Mouse (Mus musculus): ENCODE results near the gene Gm21976. TPM values are rescaled to one million over a fixed set of nuclear protein-coding genes. Genes with fewer than 3 reads are reported as not detected.
A peak's percentile ranks its signal among the peaks of the same experiment; 100 is the strongest.

Gm21976 gene
- polyA plus RNA-seq, 1 experiment from 2014 or later = not detected

DNA sequence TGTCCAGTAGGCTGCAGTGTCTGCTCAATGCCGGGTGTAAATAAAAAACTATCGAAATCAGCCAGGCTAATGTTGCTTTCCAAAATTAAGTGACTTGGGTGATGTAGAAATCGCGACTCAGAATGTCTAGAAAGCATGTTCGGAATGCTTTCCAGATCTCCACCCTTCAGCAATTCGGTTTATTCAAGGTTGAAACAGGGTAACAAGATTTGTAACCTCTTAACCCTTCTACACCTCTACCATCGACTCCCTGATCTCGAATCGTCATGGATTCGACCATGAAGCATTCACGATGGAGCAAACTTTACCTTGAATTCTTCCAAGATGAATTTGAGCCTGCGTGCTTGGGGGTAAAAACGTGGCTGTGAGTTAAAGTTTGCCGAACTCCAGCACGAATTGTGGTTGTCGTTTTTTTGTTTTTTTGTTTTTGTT is 37.6 kb downstream of the Gm21976 start:
- H3K36me3 ChIP-seq (ENCODE audit: control insufficient read depth, insufficient read depth, low read length) = peaks cover 19% of the 10 kb centered on the region
- H3K4me2 ChIP-seq (ENCODE audit: low read length) = peak overlapping the region; percentile 77
- peak; percentile 32; the same call in 1 of the 2 replicates for ATAC-seq (ENCODE audit: low FRiP score, low TSS enrichment)
- H3K9ac ChIP-seq (replicated peaks; ENCODE audit: low read length) = peak overlapping the region; percentile 94
- H3K4me1 ChIP-seq (ENCODE audit: control insufficient read depth, insufficient read depth, low read length) = peaks cover 13% of the 10 kb centered on the region
- H3K27me3 ChIP-seq (ENCODE audit: control insufficient read depth, insufficient read depth, low read length) = no peaks in the 10 kb centered on the region
- DNase-seq = no peak
- 3% methylated on average over 16 of the region's 16 CpGs for WGBS
- peak overlapping the region; percentile 100 for H3K4me3 ChIP-seq (replicated peaks; ENCODE audit: low read depth, low read length)
- H3K9me3 ChIP-seq (ENCODE audit: control insufficient read depth, low read length) = no peaks in the 10 kb centered on the region
- peak overlapping the region; percentile 90 for H3K27ac ChIP-seq (replicated peaks; ENCODE audit: low read depth, low read length)

DNA sequence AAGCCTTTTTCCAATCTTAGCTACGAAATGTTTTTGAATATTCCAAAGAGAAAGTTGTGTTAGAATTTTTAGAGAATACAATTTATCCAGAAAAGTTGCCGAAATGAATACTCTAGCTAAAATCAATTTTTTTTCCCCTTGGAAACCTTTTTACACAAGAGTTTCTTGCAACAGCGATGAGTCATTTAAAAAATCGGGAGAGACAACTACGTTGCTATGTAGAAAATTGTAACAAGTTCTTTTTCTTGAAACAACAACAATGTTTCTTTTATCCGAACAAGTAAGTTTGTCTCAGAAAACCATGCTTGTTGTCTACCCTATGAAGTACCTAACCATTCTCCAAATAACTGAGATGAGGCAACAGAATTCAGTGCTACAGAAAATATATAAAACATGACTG is 38.2 kb downstream of the Gm21976 start:
- no peak for DNase-seq
- Histone ChIP-seq H3K4me1 (ENCODE audit: control insufficient read depth, insufficient read depth, low read length) (peaks cover 13% of the 10 kb centered on the region), H3K27me3 (ENCODE audit: control insufficient read depth, insufficient read depth, low read length) (no peaks in the 10 kb centered on the region), H3K4me2 (ENCODE audit: low read length) (peak overlapping the region; percentile 77), H3K9me3 (ENCODE audit: control insufficient read depth, low read length) (no peaks in the 10 kb centered on the region), H3K27ac (replicated peaks; ENCODE audit: low read depth, low read length) (no peak overlapping the region), H3K4me3 (replicated peaks; ENCODE audit: low read depth, low read length) (peak overlapping the region; percentile 100; the same call in 1 of the 2 replicates), H3K36me3 (ENCODE audit: control insufficient read depth, insufficient read depth, low read length) (peaks cover 12% of the 10 kb centered on the region), H3K9ac (replicated peaks; ENCODE audit: low read length) (no peak overlapping the region; the same call in 1 of the 2 replicates)
- no peak for ATAC-seq (ENCODE audit: low FRiP score, low TSS enrichment)
- WGBS = 91% methylated on average over 6 of the region's 6 CpGs

DNA sequence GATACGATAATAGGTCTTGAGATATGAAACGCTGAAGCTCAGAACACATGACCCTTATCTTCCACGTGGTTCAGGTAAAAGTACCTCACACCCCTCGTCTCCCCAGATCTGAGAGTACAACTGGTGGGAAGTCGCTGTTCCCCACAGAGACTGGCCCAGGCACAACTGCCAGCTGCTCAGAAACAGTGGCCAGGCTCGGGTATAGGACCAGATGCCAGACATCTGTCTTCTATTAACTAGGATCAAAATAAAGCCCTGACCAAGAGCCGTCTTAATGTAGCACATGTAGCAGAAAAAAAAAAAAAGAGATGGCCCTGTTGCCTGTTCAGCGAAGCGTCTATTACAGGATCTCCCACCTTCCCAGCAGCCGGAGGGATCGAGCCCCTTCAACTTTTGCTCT is 45.3 kb downstream of the Gm21976 start:
- Histone ChIP-seq H3K4me2 (ENCODE audit: low read length) (no peak overlapping the region), H3K9me3 (ENCODE audit: control insufficient read depth, low read length) (no peaks in the 10 kb centered on the region), H3K4me1 (ENCODE audit: control insufficient read depth, insufficient read depth, low read length) (no peaks in the 10 kb centered on the region), H3K27ac (replicated peaks; ENCODE audit: low read depth, low read length) (no peak overlapping the region), H3K36me3 (ENCODE audit: control insufficient read depth, insufficient read depth, low read length) (no peaks in the 10 kb centered on the region), H3K4me3 (replicated peaks; ENCODE audit: low read depth, low read length) (no peak overlapping the region), H3K27me3 (ENCODE audit: control insufficient read depth, insufficient read depth, low read length) (no peaks in the 10 kb centered on the region), H3K9ac (replicated peaks; ENCODE audit: low read length) (no peak overlapping the region)
- DNase-seq (no peak), ATAC-seq (ENCODE audit: low FRiP score, low TSS enrichment) (no peak)
- 90% methylated on average over 11 of the region's 11 CpGs for WGBS

DNA sequence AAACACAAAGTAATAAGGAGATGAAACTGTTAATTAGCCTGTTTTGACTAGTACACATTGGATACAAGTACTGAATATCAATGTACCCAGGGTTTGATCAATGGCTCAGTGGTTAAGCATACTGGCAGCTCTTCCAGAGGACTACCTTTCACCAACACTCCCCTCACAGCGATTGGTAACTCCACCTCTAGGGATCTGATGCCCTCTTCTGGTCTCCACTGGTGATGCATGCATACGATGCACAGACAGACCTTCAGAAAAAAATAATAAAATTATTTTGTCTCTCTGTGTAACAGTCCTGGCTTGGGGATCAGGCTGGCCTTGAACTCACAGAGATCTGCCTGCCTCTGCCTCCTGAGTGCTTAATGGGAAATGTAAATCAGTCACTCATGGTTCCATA is 52.4 kb downstream of the Gm21976 start:
- Histone ChIP-seq H3K4me1 (ENCODE audit: control insufficient read depth, insufficient read depth, low read length) (no peaks in the 10 kb centered on the region), H3K36me3 (ENCODE audit: control insufficient read depth, insufficient read depth, low read length) (no peaks in the 10 kb centered on the region)
- 53% methylated on average over 2 of the region's 2 CpGs for WGBS

DNA sequence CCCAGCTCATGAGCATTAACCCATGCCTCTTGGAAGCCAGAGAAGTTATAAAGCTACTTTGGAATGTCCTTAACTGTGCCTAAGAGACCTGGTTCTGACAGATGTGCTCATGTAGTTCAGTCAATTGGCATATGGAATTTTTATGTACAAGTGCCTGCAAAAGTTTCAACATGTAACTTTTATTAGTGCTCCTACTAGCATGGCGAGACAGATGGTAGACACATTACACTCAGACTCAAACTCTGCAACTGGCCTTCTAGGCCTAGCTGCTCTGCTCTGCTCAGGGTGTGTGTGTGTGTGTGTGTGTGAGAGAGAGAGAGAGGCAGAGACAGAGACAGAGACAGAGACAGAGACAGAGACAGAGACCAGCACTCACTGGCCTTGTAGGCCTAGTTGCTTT is 56.5 kb downstream of the Gm21976 start:
- WGBS = 98% methylated on average over 1 of the region's 1 CpGs

More for the DNA sequence above, 52.4 kb downstream of the Gm21976 start:
- H3K4me2 ChIP-seq (ENCODE audit: low read length) = no peak overlapping the region
- no peak overlapping the region for H3K9ac ChIP-seq (replicated peaks; ENCODE audit: low read length)
- no peak overlapping the region for H3K27ac ChIP-seq (replicated peaks; ENCODE audit: low read depth, low read length)
- DNase-seq (no peak), ATAC-seq (ENCODE audit: low FRiP score, low TSS enrichment) (no peak)
- H3K4me3 ChIP-seq (replicated peaks; ENCODE audit: low read depth, low read length) = no peak overlapping the region
- H3K27me3 ChIP-seq (ENCODE audit: control insufficient read depth, insufficient read depth, low read length) = no peaks in the 10 kb centered on the region
- H3K9me3 ChIP-seq (ENCODE audit: control insufficient read depth, low read length) = no peaks in the 10 kb centered on the region

DNA sequence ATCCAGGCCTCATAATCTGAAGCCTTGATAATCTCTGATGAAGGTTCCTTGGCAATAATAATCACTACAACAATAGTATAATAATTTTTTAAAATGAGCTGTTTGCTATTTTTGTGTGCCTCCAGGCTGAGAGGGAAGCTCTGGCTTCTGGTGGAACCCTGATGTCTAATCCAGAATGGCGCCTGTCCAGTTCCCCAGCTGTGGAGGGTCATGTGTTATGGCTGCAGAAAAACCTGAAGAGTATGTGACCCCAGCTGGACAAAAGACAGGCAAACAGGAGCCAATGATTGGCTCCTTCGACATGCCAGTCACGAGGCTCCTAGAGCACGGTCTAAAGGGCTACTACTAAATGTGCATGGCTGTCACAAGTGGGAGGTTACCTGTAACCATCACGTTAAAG is 60.8 kb downstream of the Gm21976 start:
- ATAC-seq (ENCODE audit: low FRiP score, low TSS enrichment) (no peak), DNase-seq (no peak)
- no peaks in the 10 kb centered on the region for H3K27me3 ChIP-seq (ENCODE audit: control insufficient read depth, insufficient read depth, low read length)
- H3K4me1 ChIP-seq (ENCODE audit: control insufficient read depth, insufficient read depth, low read length) = no peaks in the 10 kb centered on the region
- H3K4me2 ChIP-seq (ENCODE audit: low read length) = no peak overlapping the region
- no peaks in the 10 kb centered on the region for H3K36me3 ChIP-seq (ENCODE audit: control insufficient read depth, insufficient read depth, low read length)
- no peak overlapping the region for H3K9ac ChIP-seq (replicated peaks; ENCODE audit: low read length)
- no peak overlapping the region for H3K27ac ChIP-seq (replicated peaks; ENCODE audit: low read depth, low read length)
- 77% methylated on average over 5 of the region's 5 CpGs for WGBS
- no peaks in the 10 kb centered on the region for H3K9me3 ChIP-seq (ENCODE audit: control insufficient read depth, low read length)
- H3K4me3 ChIP-seq (replicated peaks; ENCODE audit: low read depth, low read length) = no peak overlapping the region

More for the DNA sequence above, 56.5 kb downstream of the Gm21976 start:
- H3K27me3 ChIP-seq (ENCODE audit: control insufficient read depth, insufficient read depth, low read length) = no peaks in the 10 kb centered on the region
- no peak overlapping the region for H3K4me2 ChIP-seq (ENCODE audit: low read length)
- H3K9me3 ChIP-seq (ENCODE audit: control insufficient read depth, low read length) = no peaks in the 10 kb centered on the region
- no peak overlapping the region for H3K27ac ChIP-seq (replicated peaks; ENCODE audit: low read depth, low read length)
- H3K4me1 ChIP-seq (ENCODE audit: control insufficient read depth, insufficient read depth, low read length) = no peaks in the 10 kb centered on the region
- H3K9ac ChIP-seq (replicated peaks; ENCODE audit: low read length) = no peak overlapping the region
- no peaks in the 10 kb centered on the region for H3K36me3 ChIP-seq (ENCODE audit: control insufficient read depth, insufficient read depth, low read length)
- no peak for DNase-seq
- H3K4me3 ChIP-seq (replicated peaks; ENCODE audit: low read depth, low read length) = no peak overlapping the region
- no peak for ATAC-seq (ENCODE audit: low FRiP score, low TSS enrichment)

DNA sequence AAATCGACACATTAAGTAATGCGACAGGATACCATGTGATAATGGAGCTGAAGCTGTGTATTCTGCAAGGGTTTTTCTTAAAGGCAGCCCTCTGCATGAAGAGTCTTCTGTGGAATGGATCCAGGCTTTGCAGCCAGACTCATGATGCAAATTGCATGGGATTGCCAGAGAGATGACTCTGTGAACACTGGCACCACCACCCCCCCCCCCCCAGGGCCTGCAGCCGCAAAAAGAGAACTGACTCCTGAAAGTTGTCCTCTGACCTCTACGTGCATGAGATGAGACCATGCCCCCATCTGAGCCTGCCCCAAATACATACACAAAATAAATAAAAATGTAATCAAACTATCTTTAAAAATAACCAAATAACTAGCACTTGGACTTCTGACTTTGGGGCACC is 69.8 kb downstream of the Gm21976 start:
- ATAC-seq (ENCODE audit: low FRiP score, low TSS enrichment) = no peak
- WGBS = 80% methylated on average over 4 of the region's 4 CpGs
- Histone ChIP-seq H3K27ac (replicated peaks; ENCODE audit: low read depth, low read length) (no peak overlapping the region), H3K9ac (replicated peaks; ENCODE audit: low read length) (no peak overlapping the region), H3K4me1 (ENCODE audit: control insufficient read depth, insufficient read depth, low read length) (peaks cover 4% of the 10 kb centered on the region), H3K36me3 (ENCODE audit: control insufficient read depth, insufficient read depth, low read length) (no peaks in the 10 kb centered on the region), H3K4me2 (ENCODE audit: low read length) (no peak overlapping the region), H3K9me3 (ENCODE audit: control insufficient read depth, low read length) (no peaks in the 10 kb centered on the region), H3K27me3 (ENCODE audit: control insufficient read depth, insufficient read depth, low read length) (peaks cover 57% of the 10 kb centered on the region), H3K4me3 (replicated peaks; ENCODE audit: low read depth, low read length) (no peak overlapping the region)
- no peak for DNase-seq

DNA sequence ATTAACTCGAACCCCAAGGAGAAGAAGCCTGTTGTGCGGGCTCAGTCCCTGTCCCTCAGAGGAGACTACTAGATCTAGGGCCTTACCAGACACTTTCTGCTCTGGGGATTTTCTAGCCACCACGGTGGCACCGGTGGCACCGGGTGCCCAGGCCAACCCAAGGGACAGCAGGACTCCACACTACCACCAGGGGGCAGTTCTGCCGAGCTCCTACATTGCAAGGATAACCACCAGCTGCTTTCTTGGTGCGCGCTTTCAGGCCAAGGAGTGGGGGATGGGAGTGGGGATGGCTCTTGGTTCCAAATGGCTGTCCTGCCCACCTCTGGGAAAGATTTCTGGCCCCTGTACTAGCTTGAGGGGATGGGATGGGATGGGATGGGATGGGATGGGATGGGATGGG is 71.8 kb downstream of the Gm21976 start:
- peak; percentile 56 for DNase-seq
- H3K9ac ChIP-seq (replicated peaks; ENCODE audit: low read length) = no peak overlapping the region
- H3K4me2 ChIP-seq (ENCODE audit: low read length) = no peak overlapping the region
- H3K4me3 ChIP-seq (replicated peaks; ENCODE audit: low read depth, low read length) = no peak overlapping the region
- H3K36me3 ChIP-seq (ENCODE audit: control insufficient read depth, insufficient read depth, low read length) = no peaks in the 10 kb centered on the region
- H3K27me3 ChIP-seq (ENCODE audit: control insufficient read depth, insufficient read depth, low read length) = peaks cover 71% of the 10 kb centered on the region
- H3K27ac ChIP-seq (replicated peaks; ENCODE audit: low read depth, low read length) = no peak overlapping the region
- no peak for ATAC-seq (ENCODE audit: low FRiP score, low TSS enrichment)
- peaks cover 10% of the 10 kb centered on the region for H3K4me1 ChIP-seq (ENCODE audit: control insufficient read depth, insufficient read depth, low read length)
- no peaks in the 10 kb centered on the region for H3K9me3 ChIP-seq (ENCODE audit: control insufficient read depth, low read length)
- 9% methylated on average over 8 of the region's 8 CpGs for WGBS

DNA sequence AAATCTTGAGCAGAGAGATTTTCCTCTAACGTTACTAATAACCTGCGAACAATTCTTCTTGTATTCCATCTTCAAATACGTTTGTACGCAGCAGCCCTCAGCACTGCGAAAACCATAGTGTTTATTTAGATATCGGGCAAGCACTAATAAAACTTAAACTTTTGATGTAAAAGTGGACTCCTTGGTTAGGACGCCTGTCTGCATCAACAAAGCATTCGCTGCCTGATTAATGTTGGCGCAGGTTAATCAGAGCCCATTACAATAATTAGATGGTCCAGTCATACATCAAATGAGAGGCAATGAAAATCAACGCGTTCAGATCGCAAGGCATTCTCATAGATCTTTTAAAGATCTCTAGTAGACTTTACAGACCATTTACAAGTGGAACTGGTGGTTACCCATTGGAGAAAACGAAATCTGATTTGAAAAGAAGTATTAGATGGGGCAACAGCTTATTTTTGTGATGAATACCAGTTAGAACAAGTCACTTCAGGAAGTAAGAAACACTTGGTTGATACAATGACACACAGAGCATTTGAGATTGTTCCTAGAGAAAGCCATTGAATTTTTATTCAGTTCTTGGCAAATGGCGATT is 72.8 kb downstream of the Gm21976 start:
- peak; percentile 52 for DNase-seq

More for the DNA sequence above, 72.8 kb downstream of the Gm21976 start:
- Histone ChIP-seq H3K4me3 (replicated peaks; ENCODE audit: low read depth, low read length) (no peak overlapping the region), H3K36me3 (ENCODE audit: control insufficient read depth, insufficient read depth, low read length) (no peaks in the 10 kb centered on the region), H3K27me3 (ENCODE audit: control insufficient read depth, insufficient read depth, low read length) (peaks cover 74% of the 10 kb centered on the region), H3K4me2 (ENCODE audit: low read length) (no peak overlapping the region), H3K4me1 (ENCODE audit: control insufficient read depth, insufficient read depth, low read length) (peaks cover 10% of the 10 kb centered on the region), H3K27ac (replicated peaks; ENCODE audit: low read depth, low read length) (no peak overlapping the region), H3K9me3 (ENCODE audit: control insufficient read depth, low read length) (no peaks in the 10 kb centered on the region), H3K9ac (replicated peaks; ENCODE audit: low read length) (no peak overlapping the region)
- WGBS = 16% methylated on average over 14 of the region's 14 CpGs
- no peak for ATAC-seq (ENCODE audit: low FRiP score, low TSS enrichment)

Data from midbrain, embryonic 14.5 days (tissue).